Mouse (Mus musculus) kidney, adult 2 months (tissue): ENCODE measurements around the gene Uspl1. TPM values are rescaled to one million over a fixed set of nuclear protein-coding genes. Genes with fewer than 3 reads are reported as not detected.

Experiments
- DNase-seq: peaks from one replicate; pipeline ENCODE4 v3.0.0; 2021
- H3K27ac ChIP-seq: fragments of 200-500 bp; 2 replicates; pipeline ENCODE4 v1.5.1; 2012; ENCODE audit warnings: low read depth, low read length, control low read depth, inconsistent platforms; ENCODE audit not compliant: insufficient read depth
- H3K27me3 ChIP-seq: fragments of 200-500 bp; replicated peaks from 2 replicates; pipeline ENCODE4 v1.6.1; 2012; ENCODE audit warnings: mild to moderate bottlenecking, moderate library complexity, low read length, inconsistent platforms; ENCODE audit not compliant: control insufficient read depth, insufficient read depth
- H3K36me3 ChIP-seq: fragments of 200-500 bp; 2 replicates; pipeline ENCODE4 v1.6.1; 2012; ENCODE audit warnings: mild to moderate bottlenecking, moderate library complexity, low read length, inconsistent platforms; ENCODE audit not compliant: control insufficient read depth, insufficient read depth
- H3K4me1 ChIP-seq: fragments of 200-500 bp; 2 replicates; pipeline ENCODE4 v1.6.1; 2011; ENCODE audit warnings: low read length; ENCODE audit not compliant: control insufficient read depth, insufficient read depth
- H3K4me3 ChIP-seq: fragments of 200-500 bp; 2 replicates; pipeline ENCODE4 v1.5.1; 2011; ENCODE audit warnings: mild to moderate bottlenecking, low read depth, low read length, control low read depth; ENCODE audit not compliant: insufficient read depth
- CTCF ChIP-seq: fragments of 200-500 bp; conservative IDR thresholded peaks from 2 replicates; pipeline ENCODE4 v1.5.1; 2011; ENCODE audit warnings: low read depth, mild to moderate bottlenecking, control low read depth, low read length, moderate library complexity, mixed read lengths; ENCODE audit not compliant: insufficient read depth, insufficient read length
- POLR2A ChIP-seq: fragments of 200-500 bp; IDR thresholded peaks from one replicate; pipeline ENCODE4 v1.6.1; 2011; ENCODE audit warnings: low read depth, low read length, control low read depth
- WGBS: fragments of 180-500 bp; shearing (Covaris S2); methylation state at CpG from one replicate; pipeline ENCODE4 v1.1.7; 2018; 5-methylcytosine and 5-hydroxymethylcytosine counted together
- polyA plus RNA-seq: library from polyadenylated mRNA; depleted of rRNA; stranded (reverse); fragments of >200 nt; gene quantifications from 2 replicates; pipeline ENCODE4 v1.2.3, GENCODE M21; 2012

The Uspl1 gene
- polyA plus RNA-seq, 1 experiment: 9.9 TPM

- Histone ChIP-seq H3K4me3 (no peak overlapping the region), H3K4me1 (peaks cover 3% of the 10 kb centered on the region; the same call in 1 of the 2 replicates), H3K27me3 (no peaks in the 10 kb centered on the region), H3K36me3 (no peaks in the 10 kb centered on the region; the same call in 1 of the 2 replicates), H3K27ac (no peak overlapping the region)
- no peak for TF ChIP-seq CTCF
- no peak for TF ChIP-seq POLR2A
- WGBS: 5% methylated on average over 1 of the region's 1 CpGs
- DNase-seq: peak; percentile 56
These were observed 12.5 kb downstream of the Uspl1 start for GRCm38 (mm10) chr5:149196611-149197010.

- peak; percentile 42 for DNase-seq
- peaks cover 3% of the 10 kb centered on the region; the same call in 1 of the 2 replicates for H3K4me1 ChIP-seq
- TF ChIP-seq POLR2A: no peak
- TF ChIP-seq CTCF: no peak
- H3K4me3 ChIP-seq: no peak overlapping the region
- H3K27ac ChIP-seq: no peak overlapping the region
- 66% methylated on average over 1 of the region's 1 CpGs for WGBS
- H3K36me3 ChIP-seq: no peaks in the 10 kb centered on the region; the same call in 1 of the 2 replicates
- no peaks in the 10 kb centered on the region for H3K27me3 ChIP-seq
These were observed 14.6 kb downstream of the Uspl1 start for GRCm38 (mm10) chr5:149198782-149199181.

GRCm38 (mm10) chr5:149202941-149203340, 18.8 kb downstream of the Uspl1 start:
- peak; percentile 53 for DNase-seq
- Histone ChIP-seq H3K4me1 (no peaks in the 10 kb centered on the region; the same call in 1 of the 2 replicates), H3K27ac (no peak overlapping the region), H3K27me3 (no peaks in the 10 kb centered on the region), H3K36me3 (no peaks in the 10 kb centered on the region), H3K4me3 (no peak overlapping the region)
- 52% methylated on average over 5 of the region's 5 CpGs for WGBS
- TF ChIP-seq POLR2A (no peak), CTCF (no peak)

GRCm38 (mm10) chr5:149203796-149204375, 19.7 kb downstream of the Uspl1 start:
- TF ChIP-seq POLR2A: no peak
- WGBS: 66% methylated on average over 4 of the region's 4 CpGs
- Histone ChIP-seq H3K4me3 (no peak overlapping the region), H3K4me1 (no peaks in the 10 kb centered on the region; the same call in 1 of the 2 replicates), H3K36me3 (no peaks in the 10 kb centered on the region), H3K27me3 (no peaks in the 10 kb centered on the region), H3K27ac (no peak overlapping the region)
- no peak for DNase-seq

- Histone ChIP-seq H3K4me1 (no peaks in the 10 kb centered on the region; the same call in 1 of the 2 replicates), H3K36me3 (no peaks in the 10 kb centered on the region), H3K4me3 (no peak overlapping the region), H3K27me3 (no peaks in the 10 kb centered on the region), H3K27ac (no peak overlapping the region)
- 89% methylated on average over 7 of the region's 7 CpGs for WGBS
- DNase-seq: no peak
- no peak for TF ChIP-seq POLR2A
- TF ChIP-seq CTCF: no peak
These were observed 20.7 kb downstream of the Uspl1 start for GRCm38 (mm10) chr5:149204822-149205221.

- TF ChIP-seq POLR2A (no peak), CTCF (no peak)
- no peak for DNase-seq
- no peaks in the 10 kb centered on the region; the same call in 1 of the 2 replicates for H3K4me1 ChIP-seq
- no peaks in the 10 kb centered on the region for H3K27me3 ChIP-seq
- no peak overlapping the region for H3K4me3 ChIP-seq
- H3K27ac ChIP-seq: no peak overlapping the region
- WGBS: 79% methylated on average over 8 of the region's 8 CpGs
- H3K36me3 ChIP-seq: no peaks in the 10 kb centered on the region; the same call in 1 of the 2 replicates
These were observed 21.1 kb downstream of the Uspl1 start for GRCm38 (mm10) chr5:149205265-149205664.

- Histone ChIP-seq H3K4me1 (peaks cover 5% of the 10 kb centered on the region; the same call in 1 of the 2 replicates), H3K36me3 (no peaks in the 10 kb centered on the region; the same call in 1 of the 2 replicates)
These were observed 22.1 kb downstream of the Uspl1 start for GRCm38 (mm10) chr5:149206286-149206685.

GRCm38 (mm10) chr5:149207661-149208060, 23.5 kb downstream of the Uspl1 start:
- no peak for TF ChIP-seq CTCF
- no peak for TF ChIP-seq POLR2A
- DNase-seq: no peak
- H3K36me3 ChIP-seq: peaks cover 3% of the 10 kb centered on the region; the same call in 1 of the 2 replicates
- peaks cover 16% of the 10 kb centered on the region for H3K4me1 ChIP-seq
- WGBS: 87% methylated on average over 6 of the region's 6 CpGs
- no peak overlapping the region for H3K4me3 ChIP-seq
- H3K27ac ChIP-seq: no peak overlapping the region
- no peaks in the 10 kb centered on the region for H3K27me3 ChIP-seq

More at GRCm38 (mm10) chr5:149206286-149206685, 22.1 kb downstream of the Uspl1 start:
- TF ChIP-seq CTCF: no peak
- no peak for TF ChIP-seq POLR2A
- no peak for DNase-seq
- H3K27ac ChIP-seq: no peak overlapping the region
- H3K27me3 ChIP-seq: no peaks in the 10 kb centered on the region
- WGBS: 73% methylated on average over 5 of the region's 5 CpGs
- H3K4me3 ChIP-seq: no peak overlapping the region
